17 mouse cellular contexts compared by ENCODE assay signal in the genomic region with DNA sequence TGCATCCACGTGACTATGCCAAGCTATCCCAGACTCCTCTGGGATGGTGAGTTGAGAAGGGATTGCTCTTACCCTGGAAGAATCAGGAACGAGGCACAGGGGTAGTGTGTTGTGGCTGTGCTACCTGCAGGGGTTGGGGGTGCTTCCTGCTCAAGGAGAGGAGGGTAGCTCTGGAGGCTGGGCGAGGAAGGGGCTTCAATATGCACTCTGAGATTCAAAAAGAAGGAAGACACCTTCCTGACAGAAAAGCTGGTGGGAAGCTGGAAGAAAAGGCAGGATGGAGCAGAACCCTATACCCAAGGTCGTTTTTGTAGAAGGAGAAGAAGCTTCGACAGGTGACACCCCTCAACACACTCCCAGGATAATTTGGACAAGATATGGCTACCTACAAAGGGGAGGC.
"Had no signal": no experiment of that assay in that cellular context is flagged by ENCODE, and none has a peak within 500 bp of the region (broad histone marks: within the 10 kb centered on the region; RNA-seq: fewer than 3 reads in every experiment).

No protein-coding gene starts in this region.

- DNase-seq: cerebellum, adult 2 months; cerebellum, adult 8-10 months; cerebellum, adult 9-10 months; cerebellum, adult 9-11 months; cerebellum, postnatal 10 days; cerebellum, postnatal 14 days; cerebellum, postnatal 25 days; cerebellum, postnatal 36 days; embryo, embryonic 11 days; forebrain, postnatal 0 days; gastrocnemius, adult 2 months; gastrocnemius, postnatal 10 days; gastrocnemius, postnatal 14 days; gastrocnemius, postnatal 25 days; gastrocnemius, postnatal 36 days; heart, adult 18-20 months; heart, adult 2 months had no signal
